Comparison of ENCODE assay signal across 8 mouse cellular contexts in the genomic region with DNA sequence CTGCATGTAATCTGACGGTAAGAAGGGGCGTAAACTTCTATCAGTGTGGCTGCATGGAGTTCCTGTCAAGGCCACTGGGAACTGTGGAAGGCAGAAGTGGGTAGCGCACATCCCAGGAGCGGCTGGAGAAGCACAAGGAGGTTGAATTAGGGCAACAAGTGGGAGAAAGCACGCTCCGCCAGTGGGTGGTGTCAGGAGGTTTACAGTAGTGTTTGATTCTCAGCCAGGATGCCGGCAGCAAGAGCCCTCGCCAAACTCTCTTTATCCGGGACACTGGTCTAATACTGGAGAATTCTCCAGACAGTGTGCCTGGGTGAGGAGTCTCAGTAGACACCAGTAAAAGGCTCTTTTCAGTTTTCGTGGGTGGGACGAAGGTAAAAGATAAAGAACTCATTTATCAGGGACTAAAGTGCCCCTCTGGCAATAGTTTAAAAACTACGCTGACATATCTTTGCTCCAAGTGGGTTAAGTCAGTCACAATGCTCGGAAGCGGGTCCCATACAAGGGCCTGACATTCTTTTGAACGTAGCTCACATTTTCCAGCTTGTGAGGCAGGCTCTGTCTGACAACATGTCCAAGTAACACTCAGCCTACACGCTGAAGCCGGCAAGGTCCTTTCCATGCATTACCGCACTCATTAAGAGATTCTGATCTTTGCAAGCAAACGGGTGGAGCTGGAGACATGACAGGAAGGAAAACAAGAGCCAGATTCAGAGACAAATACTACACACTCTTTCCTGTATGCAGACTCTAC. TPM values are rescaled to one million over a fixed set of nuclear protein-coding genes. Genes with fewer than 3 reads are reported as not detected.
DNase-seq lines count a peak whose midpoint lies in the region; ATAC-seq lines count a peak whose summit lies in the region.

No protein-coding gene starts in this region.

- 0 out of 2 replicates have a peak, but pooled peaks cover 12% of the 10 kb centered on the region for H3K4me1 ChIP-seq in kidney, embryonic 14.5 days (ENCODE audit: control insufficient read depth, insufficient read depth, low read length)
- H3K4me1 ChIP-seq in neural tube, embryonic 15.5 days = peaks cover 23% of the 10 kb centered on the region

- H3K36me3 ChIP-seq in kidney, embryonic 14.5 days (ENCODE audit: control insufficient read depth, insufficient read depth, low read length) = no peaks in the 10 kb centered on the region
- H3K36me3 ChIP-seq in neural tube, embryonic 15.5 days = peaks cover 4% of the 10 kb centered on the region; the same call in 1 of the 2 replicates

- no peak overlapping the region for H3K4me2 ChIP-seq in kidney, embryonic 14.5 days (replicated peaks; ENCODE audit: low read depth, low read length)
- H3K4me2 ChIP-seq in neural tube, embryonic 15.5 days = no peak overlapping the region

- ATAC-seq in kidney, embryonic 14.5 days (ENCODE audit: low FRiP score, low TSS enrichment) = peak; percentile 36; the same call in 1 of the 2 replicates
- ATAC-seq in neural tube, embryonic 15.5 days (ENCODE audit: low FRiP score) = no peak

- no peaks in the 10 kb centered on the region for H3K9me3 ChIP-seq in kidney, embryonic 14.5 days (ENCODE audit: control insufficient read depth, low read length)
- H3K9me3 ChIP-seq in neural tube, embryonic 15.5 days (replicated peaks) = no peaks in the 10 kb centered on the region

- H3K4me3 ChIP-seq in kidney, embryonic 14.5 days (ENCODE audit: low read length) = no peak overlapping the region
- no peak overlapping the region for H3K4me3 ChIP-seq in neural tube, embryonic 15.5 days (replicated peaks)

- no peak overlapping the region for H3K9ac ChIP-seq in kidney, embryonic 14.5 days (ENCODE audit: low read depth, low read length)
- H3K9ac ChIP-seq in neural tube, embryonic 15.5 days (replicated peaks) = no peak overlapping the region

- no peaks in the 10 kb centered on the region for H3K27me3 ChIP-seq in kidney, embryonic 14.5 days (ENCODE audit: control insufficient read depth, insufficient read depth, low read length)
- H3K27me3 ChIP-seq in neural tube, embryonic 15.5 days (replicated peaks) = no peaks in the 10 kb centered on the region

- 50% methylated on average over 19 of the region's 19 CpGs for WGBS in kidney, embryonic 14.5 days
- 69% methylated on average over 19 of the region's 19 CpGs for WGBS in neural tube, embryonic 15.5 days

- DNase-seq in adrenal gland, postnatal 10 days = peak; percentile 62
- no peak for DNase-seq in adrenal gland, adult 8-10 months
- peak; percentile 24 for DNase-seq in testis, postnatal 14 days (ENCODE audit: low spot score)
- DNase-seq in testis, postnatal 10 days (ENCODE audit: low spot score) = no peak
- DNase-seq in spleen, postnatal 4 days (ENCODE audit: low spot score in 2 of 2) = no peak
- DNase-seq in spleen, postnatal 14 days (ENCODE audit: low spot score in 2 of 2) = no peak

- H3K27ac ChIP-seq in kidney, embryonic 14.5 days (ENCODE audit: low read depth, low read length) = peak overlapping the region; percentile 42; the same call in 1 of the 2 replicates
- H3K27ac ChIP-seq in neural tube, embryonic 15.5 days (replicated peaks) = 0 out of 2 replicates have a peak overlapping the region, but pooled peaks have one; percentile 11

RNA-seq across cellular contexts. Expression of a gene that starts 42.3 kb away (rescaled TPM):
- total RNA-seq in adrenal gland, postnatal 10 days (2021) = 10 to 100 TPM; 21.7 to 22.2 TPM
- total RNA-seq in adrenal gland, adult 8-10 months (2022) = 10 to 100 TPM; 16.0 to 23.4 (median 19.0) TPM
- 14.7 and 23.0 TPM in 2 replicates for polyA plus RNA-seq in kidney, embryonic 14.5 days (2014; fragmentation: Nextera tagmentation; extraction: Ambion mirVana)
- 67.1 and 79.4 TPM in 2 replicates for polyA plus RNA-seq in neural tube, embryonic 15.5 days (2015; fragmentation: Nextera tagmentation; extraction: Ambion mirVana)

RNA-seq across cellular contexts. Expression of a gene that starts 57.2 kb away (rescaled TPM):
- under 1 TPM; 0.12 to 0.30 TPM for total RNA-seq in adrenal gland, postnatal 10 days (2021)
- total RNA-seq in adrenal gland, adult 8-10 months (2022) = under 1 TPM; 0.17 to 0.55 (median 0.32) TPM
- 2.0 and 3.8 TPM in 2 replicates for polyA plus RNA-seq in kidney, embryonic 14.5 days (2014; fragmentation: Nextera tagmentation; extraction: Ambion mirVana)
- 0.50 and 3.5 TPM in 2 replicates for polyA plus RNA-seq in neural tube, embryonic 15.5 days (2015; fragmentation: Nextera tagmentation; extraction: Ambion mirVana)

Comparison
In these comparisons a context has a peak if more than half of its experiments do, and no peak if none do; other contexts are left out.
1. DNase-seq: peak in adrenal gland, postnatal 10 days (single experiment) and testis, postnatal 14 days (single experiment); none in adrenal gland, adult 8-10 months (single experiment), testis, postnatal 10 days (single experiment), spleen, postnatal 4 days (0 of 2) and spleen, postnatal 14 days (0 of 2).